Mouse (Mus musculus) lung, adult 10 weeks (tissue): ENCODE results near the gene Dnajb2. TPM values are rescaled to one million over a fixed set of nuclear protein-coding genes. Genes with fewer than 3 reads are reported as not detected.

Experiments
- polyA plus RNA-seq: library from polyadenylated mRNA; stranded (reverse); fragments of 350-450 nt; fragmentation: Illumina TruSeq; extraction: RNeasy Lipid Tissue Mini Kit (QIAGEN cat#74804); gene quantifications from one replicate; pipeline ENCODE4 v1.2.3, GENCODE M21; 2014; ENCODE audit warnings: low read depth, low replicate concordance; ENCODE audit not compliant: insufficient read depth

The Dnajb2 gene
- polyA plus RNA-seq = 51.1 TPM

DNA sequence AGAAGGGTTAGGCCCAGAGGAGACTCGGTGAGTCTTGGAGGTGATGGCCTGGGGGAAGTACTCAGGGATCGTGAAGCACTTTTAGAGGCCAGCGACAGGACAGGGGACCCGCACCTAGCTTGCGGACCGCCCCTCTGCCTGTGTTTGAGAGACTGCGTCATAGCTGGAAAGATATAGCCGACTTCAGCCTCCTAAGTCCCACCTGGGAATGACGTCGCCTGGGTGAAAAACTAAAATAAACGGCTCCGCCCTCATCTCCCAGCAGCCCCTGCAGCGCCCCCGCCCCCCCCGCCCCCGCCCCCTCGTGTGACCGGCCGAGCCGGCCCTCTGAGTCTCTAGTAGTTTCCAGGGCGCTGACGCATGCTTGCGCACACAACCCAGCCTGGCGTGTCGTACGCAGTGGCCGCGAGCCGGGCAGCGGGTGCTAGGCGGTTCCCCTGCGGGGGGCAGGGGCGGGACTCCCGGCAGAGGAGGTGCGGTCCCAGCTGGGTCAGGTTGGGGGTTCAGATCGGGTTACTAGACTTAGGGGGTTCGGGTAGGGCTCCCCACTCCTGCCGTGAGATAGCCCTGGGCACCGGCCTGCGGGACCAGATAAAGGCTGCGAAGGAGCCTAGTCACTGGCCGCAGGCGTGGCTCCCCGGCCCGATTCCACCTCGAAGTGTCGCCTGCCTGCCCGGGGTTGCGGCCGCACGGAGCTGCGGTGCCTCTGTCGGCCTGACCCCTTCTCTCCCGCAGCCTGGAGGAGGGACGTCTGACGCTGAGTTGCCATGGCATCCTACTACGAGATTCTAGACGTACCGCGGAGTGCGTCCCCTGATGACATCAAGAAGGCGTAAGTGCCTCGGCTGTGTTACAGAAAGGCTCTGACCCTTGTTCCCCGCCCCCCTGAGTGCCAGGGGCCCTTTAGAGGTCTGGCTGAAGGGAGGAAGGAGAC is at the start of gene Dnajb2:
Dnajb2 (plus strand) TSS at position 290 of the 934 bp plus-strand sequence.

DNA sequence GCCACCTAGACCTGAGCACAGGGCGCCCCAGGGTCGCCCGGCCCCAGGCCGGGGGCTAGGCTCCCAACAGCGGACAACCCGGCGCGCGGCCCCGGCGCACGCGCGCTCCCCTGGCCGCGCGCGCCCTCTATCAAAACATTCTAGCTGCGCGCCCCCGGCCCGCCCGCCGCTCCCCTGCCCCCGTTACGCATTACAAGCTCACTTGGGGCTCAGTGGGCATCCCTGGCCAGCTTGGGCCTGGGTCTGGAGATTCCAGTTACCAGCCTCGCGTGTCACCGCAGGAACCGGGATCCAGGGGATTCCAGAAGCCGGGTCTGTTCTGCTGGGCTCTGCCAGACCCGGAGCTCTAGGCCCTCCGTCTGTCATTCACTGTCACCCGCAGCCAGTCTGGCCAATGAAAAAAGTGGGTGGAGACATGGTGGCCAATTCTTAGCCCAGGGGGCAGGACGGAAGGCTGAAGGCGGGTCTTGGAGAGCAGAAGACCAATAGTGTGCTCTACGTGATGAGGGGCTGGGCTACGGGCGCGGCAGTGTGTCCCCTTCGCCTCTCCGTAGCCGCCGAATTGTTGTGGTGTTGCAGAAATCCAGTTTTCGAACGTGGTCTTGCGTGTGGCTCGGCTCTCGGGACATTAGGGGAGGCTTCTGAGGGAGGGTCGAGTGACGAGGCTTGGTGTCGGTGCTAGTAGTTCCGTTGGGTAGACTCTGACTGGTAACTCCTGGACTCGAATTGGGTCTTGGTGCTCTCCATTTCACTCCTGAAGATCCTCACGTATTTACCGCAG is 44.4 kb upstream of the Dnajb2 start, which contains the start of the genes Ankzf1 and Atg9a:
Ankzf1 (plus strand) TSS at position 530 of the 781 bp plus-strand sequence.
Atg9a (minus strand) TSS at position 575 of the 781 bp plus-strand sequence.

DNA sequence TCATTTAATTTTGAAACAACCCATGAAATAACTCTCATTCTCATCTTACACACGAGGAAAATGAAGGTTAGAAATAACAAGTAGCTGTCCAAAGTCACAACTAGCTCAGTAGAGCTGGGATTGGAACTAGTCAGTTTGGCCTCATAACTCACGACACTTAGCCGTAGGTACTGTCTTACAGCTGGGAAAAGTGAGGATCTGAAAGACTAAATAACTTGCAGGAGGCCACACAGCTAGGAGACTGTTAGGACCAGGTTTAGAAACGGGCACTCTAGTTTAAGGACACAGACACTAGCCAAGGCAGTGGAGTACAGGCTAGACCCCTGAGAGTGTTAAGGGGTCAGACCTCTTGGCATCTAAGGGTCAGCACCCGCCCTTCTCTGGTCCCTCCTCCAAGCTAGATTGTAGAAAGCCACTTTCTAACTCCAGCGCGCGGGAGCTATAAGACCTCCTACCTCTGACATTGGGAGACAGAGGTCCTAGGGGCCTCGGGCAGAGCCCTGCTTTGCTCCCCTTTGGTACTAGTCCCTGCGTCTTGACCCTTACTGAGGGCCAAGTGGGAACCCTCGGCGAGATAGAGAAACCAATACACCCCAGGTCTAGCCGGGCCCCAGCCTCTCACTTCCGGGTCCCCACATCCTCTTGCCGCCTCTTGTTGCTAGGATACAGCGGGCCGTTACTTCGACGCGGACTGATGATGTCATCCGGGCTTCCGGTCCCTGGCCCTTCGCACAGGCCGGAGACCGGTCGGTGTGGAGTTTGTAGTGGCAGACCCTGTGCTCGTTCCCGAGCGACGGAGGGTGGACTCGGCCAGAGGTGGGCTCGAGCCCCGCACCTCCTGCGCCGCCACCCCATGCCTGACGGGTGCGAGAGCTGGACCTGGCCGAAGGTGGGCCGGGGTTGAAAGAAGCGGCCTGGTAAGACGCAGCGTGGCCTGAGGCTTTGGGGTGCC is 25.8 kb upstream of the Dnajb2 start, which contains the start of the genes Glb1l and Stk16:
Glb1l (minus strand) TSS at position 678 of the 952 bp plus-strand sequence.
Stk16 (plus strand) TSS at position 703 of the 952 bp plus-strand sequence.

DNA sequence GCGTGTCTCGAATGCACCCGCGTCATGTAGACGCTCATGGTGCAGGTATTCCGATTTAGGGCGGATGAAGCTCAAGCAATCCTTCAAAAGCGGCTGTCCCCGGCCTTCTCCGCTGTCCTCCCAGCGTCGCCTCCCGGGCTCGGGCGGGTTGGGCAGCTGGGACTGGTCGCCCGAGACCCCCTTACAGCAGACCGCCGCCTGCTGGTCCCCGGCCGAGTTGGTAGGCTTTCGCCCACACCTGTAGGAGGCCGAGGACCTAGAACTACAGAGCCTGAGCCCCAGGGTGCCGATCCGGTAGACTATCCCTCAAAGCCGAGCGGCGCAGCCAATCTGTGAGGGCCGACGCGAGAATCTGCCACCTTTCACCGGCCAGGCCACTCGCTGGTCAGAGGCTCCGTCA is 16.7 kb upstream of the Dnajb2 start, which contains the start of gene Tuba4a:
Tuba4a (minus strand) TSS at position 335 of the 400 bp plus-strand sequence.

DNA sequence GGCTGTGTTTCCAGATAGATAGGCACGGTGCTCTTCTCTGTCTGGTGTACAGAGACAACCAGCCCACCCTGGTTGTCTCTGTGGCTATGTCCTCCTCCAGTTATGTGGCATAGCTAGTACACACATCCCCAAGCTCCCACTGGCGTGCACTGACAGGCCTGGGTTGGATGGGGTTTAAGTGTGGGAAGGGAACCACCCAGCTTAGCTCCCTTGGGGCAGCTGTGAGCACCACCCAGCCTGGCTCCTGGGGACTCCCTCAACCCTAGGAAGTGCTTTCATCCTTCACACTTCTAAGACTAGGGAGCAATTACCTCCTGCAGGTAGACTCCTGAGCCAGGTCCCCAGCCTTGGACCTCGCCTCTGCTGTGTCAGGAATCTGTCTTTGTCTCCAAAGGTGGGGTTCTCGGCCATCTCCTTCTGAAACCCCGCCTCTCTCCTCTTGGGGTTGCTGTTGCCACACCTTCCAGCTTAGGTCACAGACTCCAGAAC is 4.5 kb upstream of the Dnajb2 start, which contains the start of gene A630095N17Rik:
A630095N17Rik (minus strand) TSS at position 439 of the 489 bp plus-strand sequence.

DNA sequence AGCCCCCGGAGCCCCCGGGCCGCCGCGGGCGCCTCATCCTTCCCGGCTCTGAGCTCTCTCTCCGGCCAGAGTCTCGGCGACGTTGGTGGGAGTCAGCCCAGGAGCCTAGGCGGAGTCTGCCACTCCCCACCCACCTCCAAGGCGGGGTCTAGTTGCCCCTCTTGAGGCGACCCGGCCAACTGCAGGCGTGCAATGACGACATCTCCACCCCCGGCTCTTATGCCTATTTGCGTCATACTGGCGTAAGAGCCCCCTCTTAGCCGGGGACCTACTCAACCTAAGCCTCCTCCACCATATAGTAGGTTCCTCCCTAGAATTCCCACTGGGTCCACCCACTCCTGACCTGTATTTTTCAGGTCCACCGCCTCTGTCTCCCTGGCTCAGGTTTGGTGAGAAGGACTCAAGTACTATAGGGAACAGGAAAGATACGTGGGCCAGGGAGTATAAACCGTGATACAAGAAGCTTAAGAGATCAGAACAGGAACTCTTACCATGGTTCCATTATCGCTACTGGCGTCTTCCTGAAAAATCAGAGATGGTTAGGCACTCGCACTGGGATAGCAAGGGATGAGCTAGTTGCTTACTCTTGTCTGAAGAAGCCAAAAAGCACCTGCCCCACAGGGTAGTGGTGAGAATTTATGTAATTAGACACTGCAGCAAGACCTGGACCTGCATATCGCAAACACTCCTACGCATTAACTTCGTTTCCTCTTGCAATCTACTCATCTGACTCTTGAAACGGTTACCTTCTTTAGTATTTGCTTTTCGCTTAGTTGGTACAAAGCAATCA is 28.1 kb downstream of the Dnajb2 start, which contains the start of gene Ptprn:
Ptprn (minus strand) TSS at position 412 of the 790 bp plus-strand sequence.

DNA sequence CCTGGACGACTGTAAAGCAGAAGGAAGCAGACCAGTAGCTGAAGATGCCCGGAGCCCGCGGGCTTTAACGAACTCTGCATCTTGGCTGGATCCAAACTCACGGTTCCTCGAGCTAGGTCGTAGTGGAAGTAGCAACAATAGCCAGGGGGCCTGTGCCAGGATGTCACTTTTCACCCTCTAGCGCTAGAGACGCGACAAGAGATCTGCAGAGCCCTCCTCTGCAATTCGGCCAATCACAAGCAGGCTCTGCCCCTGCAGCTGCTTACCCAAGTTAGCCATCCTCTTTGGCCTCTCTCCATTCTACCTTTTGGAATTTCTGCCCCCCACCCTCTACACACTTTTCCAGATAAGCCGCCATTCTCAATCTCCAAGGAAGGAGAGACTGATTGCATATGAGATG is 42.0 kb downstream of the Dnajb2 start, which contains the start of gene Resp18:
Resp18 (minus strand) TSS at position 188 of the 400 bp plus-strand sequence.

Other genes starting within 250 kb of the Dnajb2 start
- 3.9 TPM for gene Nhej1, start 111.2 kb upstream of the Dnajb2 start, polyA plus RNA-seq
- 0.54 TPM for gene Slc23a3, start 102.5 kb upstream of the Dnajb2 start, polyA plus RNA-seq
- gene Cnppd1, start 93.7 kb upstream of the Dnajb2 start, polyA plus RNA-seq = 42.7 TPM
- gene Retreg2, start 93.6 kb upstream of the Dnajb2 start, polyA plus RNA-seq = 54.4 TPM
- 34.3 TPM for gene Zfand2b, start 67.8 kb upstream of the Dnajb2 start, polyA plus RNA-seq
- 11.2 TPM for gene Abcb6, start 56.0 kb upstream of the Dnajb2 start, polyA plus RNA-seq
- gene Ankzf1, start 44.3 kb upstream of the Dnajb2 start, polyA plus RNA-seq = 9.2 TPM
- 12.2 TPM for gene Atg9a, start 44.2 kb upstream of the Dnajb2 start, polyA plus RNA-seq
- 4.8 TPM for gene Glb1l, start 25.6 kb upstream of the Dnajb2 start, polyA plus RNA-seq
- 62.4 TPM for gene Stk16, start 25.6 kb upstream of the Dnajb2 start, polyA plus RNA-seq
- 60.2 TPM for gene Tuba4a, start 16.5 kb upstream of the Dnajb2 start, polyA plus RNA-seq
- gene A630095N17Rik, start 4.3 kb upstream of the Dnajb2 start, polyA plus RNA-seq = not detected
- 1.7 TPM for gene Ptprn, start 28.1 kb downstream of the Dnajb2 start, polyA plus RNA-seq
- 1.6 TPM for gene Resp18, start 42.0 kb downstream of the Dnajb2 start, polyA plus RNA-seq
- 53.8 TPM for gene Dnpep, start 81.6 kb downstream of the Dnajb2 start, polyA plus RNA-seq
- gene Des, start 123.9 kb downstream of the Dnajb2 start, polyA plus RNA-seq = 92.4 TPM
- 8.0 TPM for gene Speg, start 138.9 kb downstream of the Dnajb2 start, polyA plus RNA-seq
- 38.9 TPM for gene Gmppa, start 199.5 kb downstream of the Dnajb2 start, polyA plus RNA-seq
- gene Asic4, start 214.0 kb downstream of the Dnajb2 start, polyA plus RNA-seq = not detected
- 27.7 TPM for gene Chpf, start 242.9 kb downstream of the Dnajb2 start, polyA plus RNA-seq
- 1.1 TPM for gene Tmem198, start 243.1 kb downstream of the Dnajb2 start, polyA plus RNA-seq